Mouse (Mus musculus) ES-E14 (cell line): Measurements from ENCODE around the gene Fchsd2. TPM values are rescaled to one million over a fixed set of nuclear protein-coding genes. Genes with fewer than 3 reads are reported as not detected.

Experiments used
- DNase-seq: peaks from one replicate; pipeline ENCODE4 v3.0.0-alpha.2; 2013; ENCODE audit warnings: low read depth, low spot score
- H3K27ac ChIP-seq: 2 replicates; pipeline ENCODE4 v1.5.1; 2012; ENCODE audit warnings: low read depth, mild to moderate bottlenecking, low read length, moderate library complexity, mixed read lengths; ENCODE audit not compliant: poor library complexity, insufficient read depth, severe bottlenecking
- H3K36me3 ChIP-seq: 2 replicates; pipeline ENCODE4 v1.6.1; 2012; ENCODE audit warnings: mild to moderate bottlenecking, low read length, moderate library complexity, mixed read lengths; ENCODE audit not compliant: control insufficient read depth, poor library complexity, insufficient read depth, severe bottlenecking
- H3K4me1 ChIP-seq, 2 experiments: fragments of 150-350 bp in 1 of 2; sonication (generic) in 1 of 2; 2 replicates each; pipeline ENCODE4 v1.6.1; 2012; ENCODE audit warnings: low read length in 2 of 2, mild to moderate bottlenecking in 1 of 2, mixed read lengths in 1 of 2; ENCODE audit not compliant: control insufficient read depth in 2 of 2, insufficient read depth in 2 of 2, poor library complexity in 1 of 2
- H3K4me3 ChIP-seq, 2 experiments: fragments of 150-350 bp in 1 of 2; sonication (generic) in 1 of 2; 2 replicates each; pipeline ENCODE4 v1.5.1; 2012; ENCODE audit warnings: low read length in 2 of 2, low read depth in 1 of 2, mild to moderate bottlenecking in 1 of 2, mixed read lengths in 1 of 2; ENCODE audit not compliant: insufficient read depth in 1 of 2, poor library complexity in 1 of 2, severe bottlenecking in 1 of 2
- H3K9ac ChIP-seq: 2 replicates; pipeline ENCODE4 v1.6.1; 2012; ENCODE audit warnings: low read depth, mild to moderate bottlenecking, low read length, mixed read lengths; ENCODE audit not compliant: poor library complexity, insufficient read depth, severe bottlenecking
- H3K9me3 ChIP-seq: fragments of 150-350 bp; sonication (generic); 2 replicates; pipeline ENCODE4 v1.6.1; 2012; ENCODE audit warnings: low read depth, mild to moderate bottlenecking, low read length; ENCODE audit not compliant: control insufficient read depth, insufficient read depth
- CHD2 ChIP-seq: IDR thresholded peaks from 2 replicates; pipeline ENCODE4 v1.6.1; 2014; ENCODE audit warnings: mild to moderate bottlenecking, low read depth, low read length, inconsistent platforms
- HCFC1 ChIP-seq: IDR thresholded peaks from 2 replicates; pipeline ENCODE4 v1.6.1; 2012; ENCODE audit warnings: low read length, inconsistent platforms, borderline replicate concordance; ENCODE audit not compliant: insufficient read depth
- MAFK ChIP-seq: IDR thresholded peaks from 2 replicates; pipeline ENCODE4 v1.6.1; 2014; ENCODE audit warnings: mild to moderate bottlenecking, low read depth, low read length, inconsistent platforms; ENCODE audit not compliant: insufficient read depth
- ZC3H11A ChIP-seq: IDR thresholded peaks from 2 replicates; pipeline ENCODE4 v1.6.1; 2012; ENCODE audit warnings: low read depth, mild to moderate bottlenecking, inconsistent platforms, low read length, borderline replicate concordance
- ZNF384 ChIP-seq: IDR thresholded peaks from 2 replicates; pipeline ENCODE4 v1.6.1; 2012; ENCODE audit warnings: low read depth, low read length, inconsistent platforms
- in situ Hi-C, 2 experiments: fragments of 600-800 bp; cut with MboI; formaldehyde crosslinking; loops; one replicate each; pipeline ENCODE4 v1.15.1; 2025; ENCODE audit warnings: low sequenced_read_pairs in 2 of 2, inconsistent platforms in 1 of 2; ENCODE audit not compliant: unreplicated experiment in 2 of 2
- total RNA-seq: library from RNA; depleted of rRNA; stranded (reverse); fragments of 300-350 nt; gene quantifications from 2 replicates; pipeline ENCODE4 v1.2.3, GENCODE M21; 2012

The Fchsd2 gene
- total RNA-seq, 1 experiment = 11.1 TPM

DNA sequence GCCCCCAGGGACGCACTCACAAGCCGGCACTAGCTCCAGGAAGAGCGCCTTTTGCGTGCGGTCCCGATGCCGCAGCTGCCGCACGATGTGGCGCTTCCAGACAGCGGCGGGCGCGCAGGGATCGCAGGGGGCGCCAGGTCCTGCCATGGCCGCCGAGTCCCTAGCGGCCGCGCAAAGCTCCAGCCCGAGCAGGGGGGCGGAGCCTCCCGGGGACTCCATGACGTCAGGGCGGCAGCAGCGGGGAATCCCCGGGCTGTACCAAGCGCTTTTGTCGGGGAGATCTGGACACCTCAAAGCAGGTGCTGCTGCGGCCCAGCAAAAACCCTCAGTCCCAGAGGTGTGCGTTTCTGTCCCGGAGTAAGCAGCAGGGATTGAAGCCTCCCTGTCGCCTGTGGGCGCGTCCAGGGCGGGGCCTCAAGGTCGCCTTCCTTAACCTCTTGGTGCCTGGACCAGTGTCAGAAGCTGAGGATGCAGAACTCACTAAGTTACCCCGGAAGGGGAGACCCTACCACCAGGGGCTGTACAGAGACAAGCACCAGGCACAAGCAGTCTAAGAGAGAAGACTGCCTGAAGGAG lies 209.3 kb downstream of the Fchsd2 start, which contains the start of gene Atg16l2:
Atg16l2 (minus strand) TSS at position 371 of the 576 bp plus-strand sequence.
- in situ Hi-C loops = no loop called here
- no peak within 1 kb of the TSS for H3K27ac ChIP-seq

DNA sequence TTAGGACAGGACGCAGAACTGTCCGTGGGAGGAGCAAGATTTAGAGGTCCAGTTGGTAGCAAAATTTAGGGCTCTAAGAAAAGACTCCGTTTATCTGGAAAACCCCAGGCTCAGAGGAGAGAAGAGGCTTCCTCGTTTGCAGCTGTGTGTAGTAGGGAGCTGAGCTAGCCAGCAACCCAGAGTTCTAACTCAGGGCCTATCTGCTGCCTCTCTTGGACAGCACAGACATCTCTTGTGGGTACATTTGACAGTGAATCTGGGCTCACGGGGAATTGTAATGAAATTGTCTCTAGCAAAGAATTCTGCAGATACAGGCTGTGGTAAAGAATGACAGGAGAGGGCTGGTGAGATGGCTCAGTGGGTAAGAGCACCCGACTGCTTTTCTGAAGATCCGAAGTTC lies 210.0 kb downstream of the Fchsd2 start:
- Histone ChIP-seq H3K9me3 (no peaks in the 10 kb centered on the region), H3K4me1 (0 out of 4 replicates have a peak, but pooled peaks cover 0 to 3% of the 10 kb centered on the region in 2 experiments), H3K4me3 (peak overlapping the region in 1 of 2 experiments; percentile 80; a peak in 1 of 4 replicates), H3K27ac (no peak overlapping the region), H3K36me3 (no peaks in the 10 kb centered on the region), H3K9ac (peak overlapping the region; percentile 4; the same call in 1 of the 2 replicates)
- in situ Hi-C loops = no loop called here
- TF ChIP-seq ZC3H11A (no peak), MAFK (no peak), CHD2 (no peak), ZNF384 (no peak), HCFC1 (no peak)
- no peak for DNase-seq

More for the DNA sequence above, 209.3 kb downstream of the Fchsd2 start, which contains the start of gene Atg16l2:
- H3K4me3 ChIP-seq = peak within 1 kb of the TSS; percentile 66 to 80
- H3K9ac ChIP-seq = peak within 1 kb of the TSS; percentile 80
- H3K36me3 ChIP-seq = no peaks in the 10 kb centered on the region
- H3K9me3 ChIP-seq = no peaks in the 10 kb centered on the region
- DNase-seq = peak; percentile 81
- 0 out of 4 replicates have a peak, but pooled peaks cover 0 to 3% of the 10 kb centered on the region in 2 experiments for H3K4me1 ChIP-seq
- TF ChIP-seq ZC3H11A (no peak), ZNF384 (no peak), MAFK (no peak), HCFC1 (no peak; the same call in 1 of the 2 replicates), CHD2 (no peak)

DNA sequence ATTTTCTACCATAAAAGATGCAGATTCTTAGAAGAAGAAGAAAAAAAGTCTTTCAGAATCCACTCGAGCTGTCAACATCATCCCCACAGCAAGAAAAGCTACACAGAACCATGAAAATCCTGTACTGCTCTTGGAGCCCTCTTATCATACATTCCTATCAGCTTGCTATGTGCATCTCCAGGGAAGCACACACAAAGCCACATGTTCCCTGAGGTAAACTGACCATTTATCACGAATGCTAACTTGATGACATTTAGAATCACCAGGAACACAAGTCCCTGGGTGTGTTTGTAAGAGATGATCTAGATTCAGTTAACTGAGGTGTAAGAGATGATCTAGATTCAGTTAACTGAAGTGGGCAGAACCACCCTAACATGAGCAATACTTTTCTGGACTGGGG lies 214.2 kb downstream of the Fchsd2 start:
- DNase-seq = no peak
- Histone ChIP-seq H3K4me1 (peaks cover 0 to 7% of the 10 kb centered on the region in 2 experiments; a peak in 1 of 4 replicates), H3K9me3 (no peaks in the 10 kb centered on the region), H3K9ac (no peak overlapping the region), H3K27ac (no peak overlapping the region), H3K36me3 (no peaks in the 10 kb centered on the region), H3K4me3 (no peak overlapping the region)
- in situ Hi-C loops = no loop called here
- TF ChIP-seq ZC3H11A (no peak), HCFC1 (no peak), ZNF384 (no peak)

DNA sequence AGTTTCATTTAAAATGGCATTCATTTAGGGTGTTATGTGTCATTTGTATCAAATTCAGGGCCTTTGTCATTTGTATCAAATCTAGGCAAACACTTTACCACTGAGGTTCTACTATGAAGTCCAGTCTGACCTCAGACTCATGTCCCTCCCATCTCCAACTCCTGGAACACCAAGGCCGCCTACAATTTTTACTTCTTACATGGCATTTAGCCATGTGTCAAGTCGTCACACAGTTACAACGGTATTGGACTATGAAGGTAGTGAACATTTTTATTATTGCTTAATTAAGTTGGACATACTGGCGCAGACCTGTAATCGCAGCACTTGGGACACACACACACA lies 217.3 kb downstream of the Fchsd2 start:
- TF ChIP-seq HCFC1 = no peak
- no peak for TF ChIP-seq ZC3H11A
- no peak for TF ChIP-seq MAFK
- TF ChIP-seq CHD2 = no peak
- TF ChIP-seq ZNF384 = no peak
- Histone ChIP-seq H3K36me3 (no peaks in the 10 kb centered on the region), H3K9ac (peak overlapping the region; percentile 72; the same call in 1 of the 2 replicates), H3K4me1 (peaks cover 0 to 3% of the 10 kb centered on the region in 2 experiments; a peak in 1 of 4 replicates), H3K9me3 (no peaks in the 10 kb centered on the region), H3K4me3 (peak overlapping the region; percentile 68 to 91), H3K27ac (0 out of 2 replicates have a peak overlapping the region, but pooled peaks have one; percentile 52)
- in situ Hi-C loops = no loop called here
- DNase-seq = no peak
